Mouse (Mus musculus): Measurements from ENCODE around the gene Exd2. TPM values are rescaled to one million over a fixed set of nuclear protein-coding genes. Genes with fewer than 3 reads are reported as not detected.

Gene Exd2
- polyA plus RNA-seq, 1 experiment from 2014 or later, result 6.0 TPM

DNA sequence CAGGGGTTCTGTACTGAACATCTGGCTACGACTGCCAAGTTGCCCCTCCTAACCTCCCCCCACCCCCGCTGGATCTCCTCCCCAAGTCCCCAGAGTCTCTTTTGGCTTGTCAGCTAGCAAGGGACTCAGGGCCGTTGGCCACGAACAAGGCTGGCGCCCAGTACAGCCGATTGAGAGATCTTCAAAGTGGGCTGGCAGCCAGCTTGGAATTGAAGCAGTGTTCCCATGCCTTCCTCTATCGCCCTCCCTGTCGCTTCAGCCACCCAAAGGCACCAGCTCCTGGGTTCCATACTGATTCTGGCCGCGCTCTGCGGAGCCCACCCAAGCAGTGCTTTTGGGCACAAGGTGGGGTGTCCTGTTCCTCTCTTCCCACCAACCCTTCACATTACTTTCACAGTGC is 86.8 kb downstream of the Exd2 start:
- ATAC-seq (ENCODE audit: insufficient read depth), result no peak
- H3K36me3 ChIP-seq (replicated peaks), result no peaks in the 10 kb centered on the region
- H3K27ac ChIP-seq (replicated peaks), result no peak overlapping the region
- H3K27me3 ChIP-seq, result peaks cover 8% of the 10 kb centered on the region
- H3K4me1 ChIP-seq (replicated peaks), result no peaks in the 10 kb centered on the region
- no peaks in the 10 kb centered on the region for H3K9me3 ChIP-seq (replicated peaks)
- H3K4me3 ChIP-seq (replicated peaks), result no peak overlapping the region
- H3K4me2 ChIP-seq, result no peak overlapping the region
- 65% methylated on average over 11 of the region's 11 CpGs for WGBS (ENCODE audit: insufficient replicate concordance)
- H3K9ac ChIP-seq, result no peak overlapping the region

Other genes with a start within 250 kb of the Exd2 start
- gene Actn1, start 202.7 kb upstream of the Exd2 start, polyA plus RNA-seq (2015; fragmentation: Nextera tagmentation; extraction: Ambion mirVana), result 7.9 and 9.4 TPM in 2 replicates
- gene Dcaf5, start 26.5 kb upstream of the Exd2 start, polyA plus RNA-seq (2015; fragmentation: Nextera tagmentation; extraction: Ambion mirVana), result 2.2 and 3.2 TPM in 2 replicates
- gene Galnt16, start 55.2 kb downstream of the Exd2 start, polyA plus RNA-seq (2015; fragmentation: Nextera tagmentation; extraction: Ambion mirVana), result 0.29 and 0.45 TPM in 2 replicates
- gene Slc39a9, start 180.8 kb downstream of the Exd2 start, polyA plus RNA-seq (2015; fragmentation: Nextera tagmentation; extraction: Ambion mirVana), result 10.8 and 12.1 TPM in 2 replicates
- gene Erh, start 181.2 kb downstream of the Exd2 start, polyA plus RNA-seq (2015; fragmentation: Nextera tagmentation; extraction: Ambion mirVana), result 103 and 115 TPM in 2 replicates
- 0.18 and 0.30 TPM in 2 replicates for gene Plekhd1, start 229.5 kb downstream of the Exd2 start, polyA plus RNA-seq (2015; fragmentation: Nextera tagmentation; extraction: Ambion mirVana)

Measured in liver, embryonic 15.5 days (tissue).